15 mouse cellular contexts compared by ENCODE assay signal in the genomic region with DNA sequence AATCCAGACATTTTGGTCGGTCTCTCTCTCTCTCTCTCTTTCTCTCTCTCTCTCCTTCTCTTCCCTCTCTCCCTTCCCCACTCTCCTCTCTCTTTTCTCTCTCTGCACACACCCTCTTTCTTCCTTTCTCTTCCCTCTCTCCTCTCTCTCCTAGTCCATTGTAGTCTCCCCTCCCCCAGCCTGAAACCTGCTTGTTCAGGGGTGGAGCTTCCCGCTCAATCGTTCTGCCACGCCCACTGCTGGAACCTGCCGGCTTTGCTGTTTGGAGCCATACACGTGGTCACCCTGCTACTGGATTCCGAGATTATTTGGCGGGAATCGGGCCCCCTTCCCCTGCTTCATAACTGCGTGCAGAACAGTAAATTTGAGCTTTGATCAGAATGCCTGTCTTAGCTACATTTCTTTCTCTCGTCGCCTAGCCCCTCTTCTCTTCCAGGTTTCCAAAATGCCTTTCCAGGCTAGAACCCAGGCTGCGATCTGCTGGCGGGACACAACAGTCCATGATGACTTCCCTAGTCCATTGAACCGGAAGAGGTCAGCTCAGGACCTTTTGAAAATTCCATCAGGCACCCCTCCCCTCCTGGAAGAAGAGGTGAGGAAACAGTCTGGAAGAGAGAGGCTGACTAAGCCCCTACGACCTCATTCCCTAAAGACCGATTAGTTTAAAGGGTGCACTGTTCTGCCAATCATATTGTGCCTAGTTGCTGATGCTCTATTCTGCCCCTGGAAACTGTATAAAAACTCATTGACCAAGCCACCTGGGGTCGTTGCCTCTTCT. TPM values are rescaled to one million over a fixed set of nuclear protein-coding genes. Genes with fewer than 3 reads are reported as not detected.
DNase-seq lines count a peak whose midpoint lies in the region; ATAC-seq and TF ChIP-seq lines count a peak whose summit lies in the region.
"Not testable (repeated sequence)": the region's sequence is repeated elsewhere in the genome, so short reads cannot be mapped to it uniquely, and the experiment has no call there.
"Had no signal": no experiment of that assay in that cellular context is flagged by ENCODE, and none has a peak within 500 bp of the region (broad histone marks: within the 10 kb centered on the region; RNA-seq: fewer than 3 reads in every experiment).

No protein-coding gene starts in this region.

- not testable (repeated sequence) for H3ac ChIP-seq in myocyte (ENCODE audit: control insufficient read depth, insufficient read length)

- H3K79me2 ChIP-seq in myocyte (ENCODE audit: control insufficient read depth, insufficient read depth) = not testable (repeated sequence)

- not testable (repeated sequence) for DNase-seq in heart, embryonic 10.5 days (ENCODE audit: low spot score); limb, embryonic 10.5 days (ENCODE audit: low spot score)
- DNase-seq in liver, postnatal 0 days = peak; percentile 36
- peak; percentile 20 for DNase-seq in urinary bladder, postnatal 14 days (ENCODE audit: low spot score)

- H3K4me1 ChIP-seq in E14TG2a.4 (replicated peaks; ENCODE audit: low read depth, low read length) = peaks cover 60% of the 10 kb centered on the region
- H3K4me1 ChIP-seq in embryonic facial prominence, embryonic 12.5 days; hindbrain, embryonic 15.5 days (replicated peaks); liver, postnatal 0 days (ENCODE audit: insufficient read depth): not testable (repeated sequence)
- H3K4me1 ChIP-seq in heart, embryonic 10.5 days = peaks cover 19% of the 10 kb centered on the region
- peaks cover 20% of the 10 kb centered on the region for H3K4me1 ChIP-seq in limb, embryonic 10.5 days

- peak overlapping the region; percentile 13; the same call in 1 of the 2 replicates for H3K4me2 ChIP-seq in embryonic facial prominence, embryonic 12.5 days (replicated peaks)
- peak overlapping the region; percentile 19 for H3K4me2 ChIP-seq in hindbrain, embryonic 15.5 days
- H3K4me2 ChIP-seq in liver, postnatal 0 days (ENCODE audit: low read depth, low read length) = 0 out of 2 replicates have a peak overlapping the region, but pooled peaks have one; percentile 9
- H3K4me2 ChIP-seq in myocyte (ENCODE audit: low read depth) = peak overlapping the region; percentile 6

- peaks cover 14% of the 10 kb centered on the region for H3K9me3 ChIP-seq in E14TG2a.4 (ENCODE audit: low read length)
- not testable (repeated sequence) for H3K9me3 ChIP-seq in embryonic facial prominence, embryonic 12.5 days; heart, embryonic 10.5 days; hindbrain, embryonic 15.5 days; limb, embryonic 10.5 days (replicated peaks); liver, postnatal 0 days (ENCODE audit: low read length)

- not testable (repeated sequence) for H3K9ac ChIP-seq in embryonic facial prominence, embryonic 12.5 days; hindbrain, embryonic 15.5 days; liver, postnatal 0 days (replicated peaks)

- not testable (repeated sequence) for TF ChIP-seq POLR2A in myocyte (IDR thresholded peaks at IDR 0.05; ENCODE audit: insufficient read length, low read depth)

- not testable (repeated sequence) for TF ChIP-seq EP300 in liver, postnatal 0 days (IDR thresholded peaks at IDR 0.05; ENCODE audit: low read depth)

- H3K4me3 ChIP-seq in E14TG2a.4 (replicated peaks; ENCODE audit: low read length) = peak overlapping the region; percentile 74
- H3K4me3 ChIP-seq in embryonic facial prominence, embryonic 12.5 days; heart, embryonic 10.5 days; hindbrain, embryonic 15.5 days; limb, embryonic 10.5 days; liver, postnatal 0 days (ENCODE audit: low read depth, low read length); myocyte: not testable (repeated sequence)

- not testable (repeated sequence) for H3K36me3 ChIP-seq in E14TG2a.4 (ENCODE audit: insufficient read depth, low read length); embryonic facial prominence, embryonic 12.5 days; heart, embryonic 10.5 days; hindbrain, embryonic 15.5 days; limb, embryonic 10.5 days; liver, postnatal 0 days (replicated peaks; ENCODE audit: insufficient read depth, low read length); myocyte (ENCODE audit: control insufficient read depth, insufficient read depth)

- ATAC-seq in embryonic facial prominence, embryonic 12.5 days (ENCODE audit: insufficient number of reproducible peaks, insufficient read depth, low FRiP score, low TSS enrichment) = not testable (repeated sequence)
- peak; percentile 16; the same call in 1 of the 2 replicates for ATAC-seq in hindbrain, embryonic 15.5 days (ENCODE audit: low FRiP score, low read depth)
- ATAC-seq in liver, postnatal 0 days = peak; percentile 40; the same call in 1 of the 2 replicates

- not testable (repeated sequence) for H3K27ac ChIP-seq in embryonic facial prominence, embryonic 12.5 days; hindbrain, embryonic 15.5 days (replicated peaks); liver, postnatal 0 days (ENCODE audit: low read depth)
- peak overlapping the region; percentile 54; the same call in 1 of the 2 replicates for H3K27ac ChIP-seq in heart, embryonic 10.5 days
- peak overlapping the region; percentile 68 for H3K27ac ChIP-seq in limb, embryonic 10.5 days

- 43% methylated on average over 18 of the region's 18 CpGs for WGBS in embryonic facial prominence, embryonic 12.5 days
- 39% methylated on average over 18 of the region's 18 CpGs for WGBS in heart, embryonic 10.5 days
- WGBS in hindbrain, embryonic 15.5 days = 42% methylated on average over 18 of the region's 18 CpGs
- WGBS in limb, embryonic 10.5 days = 48% methylated on average over 18 of the region's 18 CpGs
- WGBS in liver, postnatal 0 days (ENCODE audit: insufficient replicate concordance) = 50% methylated on average over 18 of the region's 18 CpGs

- not testable (repeated sequence) for H3K27me3 ChIP-seq in E14TG2a.4 (ENCODE audit: insufficient read depth, low read length); heart, embryonic 10.5 days (ENCODE audit: insufficient read depth, poor library complexity, severe bottlenecking); hindbrain, embryonic 15.5 days; liver, postnatal 0 days (ENCODE audit: insufficient read depth, low read length); myocyte (ENCODE audit: control insufficient read depth, insufficient read depth, insufficient read length)
- peaks cover 14% of the 10 kb centered on the region for H3K27me3 ChIP-seq in embryonic facial prominence, embryonic 12.5 days
- peaks cover 32% of the 10 kb centered on the region for H3K27me3 ChIP-seq in limb, embryonic 10.5 days (ENCODE audit: low read depth, poor library complexity, severe bottlenecking)

- not testable (repeated sequence) for TF ChIP-seq CTCF in E14TG2a.4 (conservative IDR thresholded peaks at IDR 0.05; ENCODE audit: low read length); liver, postnatal 0 days (IDR thresholded peaks at IDR 0.05; ENCODE audit: low read depth)

RNA-seq across cellular contexts. Expression of a gene that starts 2.1 kb away (rescaled TPM):
- polyA plus RNA-seq in embryonic facial prominence, embryonic 12.5 days (2016; fragmentation: Nextera tagmentation; extraction: Ambion mirVana) = 5.5 and 7.3 TPM in 2 replicates
- 12.7 and 16.3 TPM in 2 replicates for polyA plus RNA-seq in heart, embryonic 10.5 days (2016; fragmentation: Nextera tagmentation; extraction: Ambion mirVana)
- polyA plus RNA-seq in hindbrain, embryonic 15.5 days (2015; fragmentation: Nextera tagmentation; extraction: Ambion mirVana) = 27.9 and 28.4 TPM in 2 replicates
- polyA plus RNA-seq in limb, embryonic 10.5 days (2016; fragmentation: Nextera tagmentation; extraction: Ambion mirVana) = 7.5 and 7.8 TPM in 2 replicates
- 0.27 and 0.37 TPM in 2 replicates for polyA plus RNA-seq in liver, postnatal 0 days (2015; fragmentation: Nextera tagmentation; extraction: Ambion mirVana)
- polyA plus RNA-seq in myocyte (2012; fragmentation: generic; extraction: Trizol) = 0.08 TPM
- polyA plus RNA-seq: lung, adult 2 months; spleen, adult 2 months had no signal

RNA-seq across cellular contexts. Expression of a gene that starts 30.9 kb away (rescaled TPM):
- polyA plus RNA-seq in embryonic facial prominence, embryonic 12.5 days (2016; fragmentation: Nextera tagmentation; extraction: Ambion mirVana) = not detected in 2 replicates
- polyA plus RNA-seq in heart, embryonic 10.5 days (2016; fragmentation: Nextera tagmentation; extraction: Ambion mirVana) = not detected in 2 replicates
- not detected in 2 replicates for polyA plus RNA-seq in hindbrain, embryonic 15.5 days (2015; fragmentation: Nextera tagmentation; extraction: Ambion mirVana)
- polyA plus RNA-seq in limb, embryonic 10.5 days (2016; fragmentation: Nextera tagmentation; extraction: Ambion mirVana) = not detected in 2 replicates
- polyA plus RNA-seq in liver, postnatal 0 days (2015; fragmentation: Nextera tagmentation; extraction: Ambion mirVana) = not detected in 2 replicates
- not detected for polyA plus RNA-seq in myocyte (2012; fragmentation: generic; extraction: Trizol)
- polyA plus RNA-seq: cerebellum, adult 2 months; embryonic facial prominence, embryonic 14.5 days; forebrain, embryonic 12.5 days; lung, adult 2 months; midbrain, embryonic 16.5 days; Patski had no signal

RNA-seq across cellular contexts. Expression of a gene that starts 34.0 kb away (rescaled TPM):
- 0.71 and 1.9 TPM in 2 replicates for polyA plus RNA-seq in embryonic facial prominence, embryonic 12.5 days (2016; fragmentation: Nextera tagmentation; extraction: Ambion mirVana)
- 1.9 and 3.1 TPM in 2 replicates for polyA plus RNA-seq in heart, embryonic 10.5 days (2016; fragmentation: Nextera tagmentation; extraction: Ambion mirVana)
- 0.30 and 0.32 TPM in 2 replicates for polyA plus RNA-seq in hindbrain, embryonic 15.5 days (2015; fragmentation: Nextera tagmentation; extraction: Ambion mirVana)
- 1.2 and 2.0 TPM in 2 replicates for polyA plus RNA-seq in limb, embryonic 10.5 days (2016; fragmentation: Nextera tagmentation; extraction: Ambion mirVana)
- 0.70 and 0.92 TPM in 2 replicates for polyA plus RNA-seq in liver, postnatal 0 days (2015; fragmentation: Nextera tagmentation; extraction: Ambion mirVana)
- 6.3 TPM for polyA plus RNA-seq in myocyte (2012; fragmentation: generic; extraction: Trizol)
